ENCODE assay signal across 8 mouse cellular contexts in the genomic region with DNA sequence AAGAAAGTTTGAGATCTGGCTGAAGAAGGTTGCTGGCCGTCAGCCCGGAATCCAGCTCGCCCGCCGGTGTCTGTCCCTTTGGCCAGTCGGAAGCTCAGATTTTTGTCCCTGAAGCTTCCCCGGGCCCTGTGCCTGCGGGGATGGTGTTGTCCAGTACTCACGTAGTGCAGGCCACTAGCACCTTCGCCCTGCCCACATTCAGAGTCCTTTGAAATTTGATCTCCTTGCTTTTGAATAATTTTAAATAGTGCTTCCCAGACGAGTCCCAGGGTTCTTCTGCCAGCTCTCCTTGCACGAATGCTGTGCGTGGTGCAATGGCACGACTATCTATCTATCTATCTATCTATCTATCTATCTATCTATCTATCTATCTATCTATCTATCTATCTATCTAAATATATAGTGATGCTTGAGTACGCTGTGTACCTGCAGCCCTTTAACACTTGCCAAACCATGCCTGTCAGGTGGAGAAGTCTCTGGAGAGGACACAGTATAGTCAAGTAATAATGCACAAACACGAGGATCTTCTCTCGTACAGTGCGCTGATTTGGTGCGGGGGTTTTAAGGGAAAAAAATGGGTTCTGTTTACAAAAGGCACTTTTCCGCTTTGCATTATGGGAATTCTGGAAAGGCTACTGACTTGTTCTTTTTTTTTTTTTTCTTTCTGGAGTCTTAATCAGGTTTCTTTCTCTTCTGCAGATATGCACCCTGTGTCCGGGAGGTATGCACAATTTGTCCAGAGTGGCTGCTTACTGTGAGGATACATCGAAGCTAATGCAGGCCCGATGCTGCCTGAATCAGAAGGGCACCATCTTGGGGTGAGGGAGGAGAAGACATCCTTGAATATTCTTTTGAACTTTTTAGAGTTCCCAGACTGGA. TPM values are rescaled to one million over a fixed set of nuclear protein-coding genes. Genes with fewer than 3 reads are reported as not detected.
DNase-seq lines count a peak whose midpoint lies in the region; ATAC-seq and TF ChIP-seq lines count a peak whose summit lies in the region.

A gene (minus strand): TSS at position 162 of the 879 bp plus-strand sequence.

- H3K36me3 ChIP-seq in forebrain, postnatal 0 days (ENCODE audit: insufficient read depth): peaks cover 4% of the 10 kb centered on the region; the same call in 1 of the 2 replicates
- peaks cover 27% of the 10 kb centered on the region for H3K36me3 ChIP-seq in megakaryocyte, embryonic 14.5 days (replicated peaks; ENCODE audit: low read length)

- H3K4me3 ChIP-seq in gastrocnemius, adult 2 months: peak within 1 kb of the TSS; percentile 98
- peak within 1 kb of the TSS; percentile 80 for H3K4me3 ChIP-seq in forebrain, postnatal 0 days (ENCODE audit: low read depth, low read length)
- H3K4me3 ChIP-seq in megakaryocyte, embryonic 14.5 days (replicated peaks): peak within 1 kb of the TSS; percentile 99

- WGBS in forebrain, postnatal 0 days: under 1% methylated on average over 23 of the region's 23 CpGs

- H3K9me3 ChIP-seq in forebrain, postnatal 0 days (ENCODE audit: low read length): no peaks in the 10 kb centered on the region
- H3K9me3 ChIP-seq in megakaryocyte, embryonic 14.5 days: no peaks in the 10 kb centered on the region

- H3K27ac ChIP-seq in gastrocnemius, adult 2 months: peak within 1 kb of the TSS; percentile 96
- peak within 1 kb of the TSS; percentile 89 for H3K27ac ChIP-seq in forebrain, postnatal 0 days (ENCODE audit: low read depth, low read length)

- H3K4me2 ChIP-seq in forebrain, postnatal 0 days (ENCODE audit: low read depth): peak within 1 kb of the TSS; percentile 78

- peak; percentile 51 for DNase-seq in gastrocnemius, adult 2 months
- no peak for DNase-seq in gastrocnemius, postnatal 10 days
- DNase-seq in cerebellum, adult 18-20 months: peak; percentile 48 to 56
- peak; percentile 63 for DNase-seq in forebrain, postnatal 0 days
- DNase-seq in induced T-regulatory cell, adult 2 months (ENCODE audit: low read depth): peak; percentile 83
- peak; percentile 49 to 51 for DNase-seq in left cerebral cortex, postnatal 10 days (ENCODE audit: extremely low spot score in 1 of 2, low spot score in 2 of 2)
- peak; percentile 33 for DNase-seq in right cerebral cortex, postnatal 25 days

- peak within 1 kb of the TSS; percentile 72 for H3K9ac ChIP-seq in forebrain, postnatal 0 days

- peak; percentile 70 for TF ChIP-seq CTCF in gastrocnemius, adult 2 months (IDR thresholded peaks at IDR 0.05)
- peak; percentile 71 for TF ChIP-seq CTCF in forebrain, postnatal 0 days (IDR thresholded peaks at IDR 0.05; ENCODE audit: low read depth)

- H3K27me3 ChIP-seq in forebrain, postnatal 0 days (ENCODE audit: insufficient read depth, low read length): no peaks in the 10 kb centered on the region
- no peaks in the 10 kb centered on the region for H3K27me3 ChIP-seq in megakaryocyte, embryonic 14.5 days (replicated peaks)

- ATAC-seq in forebrain, postnatal 0 days: peak; percentile 21

- H3K4me1 ChIP-seq in forebrain, postnatal 0 days (ENCODE audit: insufficient read depth): no peaks in the 10 kb centered on the region; the same call in 1 of the 2 replicates
- H3K4me1 ChIP-seq in megakaryocyte, embryonic 14.5 days: peaks cover 23% of the 10 kb centered on the region

- intact Hi-C loops in gastrocnemius, adult 2 months (cut with DNase I): loop anchor here (5.0 to 10.0 kb wide), 3 partner anchors 77 to 246 kb away; a partner anchor contains a TSS
- intact Hi-C loops in left cerebral cortex, postnatal 10 days (cut with DNase I): no loop called here

RNA-seq across cellular contexts. Expression of the gene that starts here (rescaled TPM):
- total RNA-seq in gastrocnemius, adult 2 months (2021): 1 to 10 TPM; 5.6 to 6.0 TPM
- 1 to 10 TPM; 2.9 to 3.5 TPM for total RNA-seq in gastrocnemius, postnatal 10 days (2021)
- total RNA-seq in forebrain, postnatal 0 days (2014; rRNA removed): 23.1 and 28.3 TPM in 2 replicates
- 17.3 and 22.2 TPM in 2 replicates for polyA plus RNA-seq in forebrain, postnatal 0 days (2015; fragmentation: Nextera tagmentation; extraction: Ambion mirVana)
- 10 to 100 TPM; 15.3 to 16.5 TPM for total RNA-seq in left cerebral cortex, postnatal 10 days (2021)
- polyA plus RNA-seq in megakaryocyte, embryonic 14.5 days (2012; ENCODE audit: insufficient read depth, low replicate concordance): 5.0 and 8.2 TPM in 2 replicates
